Mouse (Mus musculus) midbrain, embryonic 16.5 days (tissue): ENCODE data around the gene Calr4. TPM values are rescaled to one million over a fixed set of nuclear protein-coding genes. Genes with fewer than 3 reads are reported as not detected.

ENCODE experiments used
- ATAC-seq: fragments of 200-750 bp; cut with Nextera tagmentation; 2 replicates; pipeline ENCODE4 v1.8.0; 2017; ENCODE audit warnings: moderate TSS enrichment
- H3K27ac ChIP-seq: fragments of 300-500 bp; sonication (generic); 2 replicates; pipeline ENCODE4 v1.5.1; 2014; ENCODE audit warnings: mild to moderate bottlenecking, low read length, mixed read lengths
- H3K27me3 ChIP-seq: fragments of 300-500 bp; sonication (generic); 2 replicates; pipeline ENCODE4 v1.6.1; 2014; ENCODE audit warnings: low read depth, low read length, mixed read lengths; ENCODE audit not compliant: control insufficient read depth, insufficient read depth
- H3K36me3 ChIP-seq: fragments of 300-500 bp; sonication (generic); 2 replicates; pipeline ENCODE4 v1.6.1; 2014; ENCODE audit warnings: mild to moderate bottlenecking, low read length, moderate library complexity, mixed read lengths; ENCODE audit not compliant: control insufficient read depth, insufficient read depth
- H3K4me1 ChIP-seq: fragments of 300-500 bp; sonication (generic); 2 replicates; pipeline ENCODE4 v1.6.1; 2014; ENCODE audit warnings: mild to moderate bottlenecking, low read length, mixed read lengths; ENCODE audit not compliant: control insufficient read depth, insufficient read depth
- H3K4me2 ChIP-seq: fragments of 300-500 bp; sonication (generic); 2 replicates; pipeline ENCODE4 v1.6.1; 2014; ENCODE audit warnings: mild to moderate bottlenecking, low read length, mixed read lengths
- H3K4me3 ChIP-seq: fragments of 300-500 bp; sonication (generic); 2 replicates; pipeline ENCODE4 v1.5.1; 2014; ENCODE audit warnings: low read depth, mild to moderate bottlenecking, low read length, moderate library complexity, mixed read lengths
- H3K9ac ChIP-seq: fragments of 300-500 bp; sonication (generic); 2 replicates; pipeline ENCODE4 v1.6.1; 2014; ENCODE audit warnings: low read depth, low read length, mixed read lengths
- H3K9me3 ChIP-seq: fragments of 300-500 bp; sonication (generic); replicated peaks from 2 replicates; pipeline ENCODE4 v1.6.1; 2014; ENCODE audit warnings: mild to moderate bottlenecking, low read length, mixed read lengths; ENCODE audit not compliant: control insufficient read depth, poor library complexity, severe bottlenecking
- WGBS: fragments of 180-500 bp; shearing (Covaris S2); extraction: QIAGEN DNeasy Blood & Tissue Kit; methylation state at CpG from one replicate; pipeline ENCODE4 v1.1.7; 2014; 5-methylcytosine and 5-hydroxymethylcytosine counted together
- polyA plus RNA-seq: library from polyadenylated mRNA; unstranded; fragments of >200 nt; fragmentation: Nextera tagmentation; extraction: Ambion mirVana; gene quantifications from 2 replicates; pipeline ENCODE4 v1.2.1, GENCODE M21; 2015

Gene Calr4
- polyA plus RNA-seq, 1 experiment from 2014 or later: 0.62 TPM

- ATAC-seq: no peak
- no peaks in the 10 kb centered on the region for H3K36me3 ChIP-seq
Observed at GRCm38 (mm10) chr4:109204416-109204815, 29.9 kb upstream of the Calr4 start.

GRCm38 (mm10) chr4:109207524-109207923, 26.8 kb upstream of the Calr4 start:
- Histone ChIP-seq H3K27ac (no peak overlapping the region), H3K9me3 (no peaks in the 10 kb centered on the region), H3K4me2 (no peak overlapping the region), H3K27me3 (no peaks in the 10 kb centered on the region), H3K4me1 (peaks cover 1% of the 10 kb centered on the region; the same call in 1 of the 2 replicates), H3K4me3 (no peak overlapping the region), H3K36me3 (no peaks in the 10 kb centered on the region), H3K9ac (no peak overlapping the region)
- ATAC-seq: no peak
- 71% methylated on average over 5 of the region's 5 CpGs for WGBS

More at GRCm38 (mm10) chr4:109204416-109204815, 29.9 kb upstream of the Calr4 start:
- WGBS: 79% methylated on average over 1 of the region's 1 CpGs
- H3K4me1 ChIP-seq: peaks cover 17% of the 10 kb centered on the region
- no peaks in the 10 kb centered on the region for H3K9me3 ChIP-seq
- H3K9ac ChIP-seq: no peak overlapping the region
- no peak overlapping the region for H3K4me2 ChIP-seq
- H3K4me3 ChIP-seq: no peak overlapping the region
- H3K27me3 ChIP-seq: no peaks in the 10 kb centered on the region
- no peak overlapping the region for H3K27ac ChIP-seq

- Histone ChIP-seq H3K4me2 (no peak overlapping the region), H3K9ac (no peak overlapping the region), H3K4me3 (no peak overlapping the region), H3K36me3 (no peaks in the 10 kb centered on the region), H3K27ac (no peak overlapping the region), H3K4me1 (no peaks in the 10 kb centered on the region), H3K9me3 (no peaks in the 10 kb centered on the region), H3K27me3 (no peaks in the 10 kb centered on the region)
- WGBS: 65% methylated on average over 2 of the region's 2 CpGs
- no peak for ATAC-seq
Observed at GRCm38 (mm10) chr4:109210253-109210652, 24.0 kb upstream of the Calr4 start.

GRCm38 (mm10) chr4:109210881-109211280, 23.4 kb upstream of the Calr4 start:
- H3K27ac ChIP-seq: no peak overlapping the region
- H3K9ac ChIP-seq: no peak overlapping the region
- 59% methylated on average over 4 of the region's 4 CpGs for WGBS
- no peaks in the 10 kb centered on the region for H3K27me3 ChIP-seq
- no peak overlapping the region for H3K4me3 ChIP-seq
- no peak overlapping the region for H3K4me2 ChIP-seq
- no peaks in the 10 kb centered on the region for H3K36me3 ChIP-seq
- no peak for ATAC-seq
- H3K4me1 ChIP-seq: no peaks in the 10 kb centered on the region
- no peaks in the 10 kb centered on the region for H3K9me3 ChIP-seq

- no peak overlapping the region for H3K27ac ChIP-seq
- no peak for ATAC-seq
- H3K4me2 ChIP-seq: no peak overlapping the region
- H3K4me1 ChIP-seq: no peaks in the 10 kb centered on the region
- no peak overlapping the region for H3K9ac ChIP-seq
- H3K4me3 ChIP-seq: no peak overlapping the region
- no peaks in the 10 kb centered on the region for H3K27me3 ChIP-seq
- 79% methylated on average over 3 of the region's 3 CpGs for WGBS
- H3K36me3 ChIP-seq: no peaks in the 10 kb centered on the region
- H3K9me3 ChIP-seq: no peaks in the 10 kb centered on the region
Observed at GRCm38 (mm10) chr4:109213986-109214385, 20.3 kb upstream of the Calr4 start.

GRCm38 (mm10) chr4:109218008-109218407, 16.3 kb upstream of the Calr4 start:
- no peak for ATAC-seq
- no peak overlapping the region for H3K9ac ChIP-seq
- no peaks in the 10 kb centered on the region for H3K27me3 ChIP-seq
- no peaks in the 10 kb centered on the region for H3K4me1 ChIP-seq
- no peaks in the 10 kb centered on the region for H3K9me3 ChIP-seq
- no peak overlapping the region for H3K4me2 ChIP-seq
- H3K36me3 ChIP-seq: no peaks in the 10 kb centered on the region
- WGBS: 79% methylated on average over 7 of the region's 7 CpGs
- H3K27ac ChIP-seq: no peak overlapping the region
- no peak overlapping the region for H3K4me3 ChIP-seq

GRCm38 (mm10) chr4:109220441-109220940, 13.8 kb upstream of the Calr4 start:
- Histone ChIP-seq H3K4me3 (no peak overlapping the region), H3K9ac (no peak overlapping the region), H3K36me3 (no peaks in the 10 kb centered on the region), H3K9me3 (no peaks in the 10 kb centered on the region), H3K27me3 (no peaks in the 10 kb centered on the region), H3K27ac (no peak overlapping the region), H3K4me1 (no peaks in the 10 kb centered on the region), H3K4me2 (no peak overlapping the region)
- ATAC-seq: no peak
- WGBS: 73% methylated on average over 14 of the region's 14 CpGs

GRCm38 (mm10) chr4:109222001-109222400, 12.3 kb upstream of the Calr4 start:
- WGBS: 87% methylated on average over 3 of the region's 3 CpGs
- Histone ChIP-seq H3K4me3 (no peak overlapping the region), H3K36me3 (no peaks in the 10 kb centered on the region), H3K27ac (no peak overlapping the region), H3K4me2 (no peak overlapping the region), H3K9me3 (no peaks in the 10 kb centered on the region), H3K4me1 (no peaks in the 10 kb centered on the region), H3K9ac (no peak overlapping the region), H3K27me3 (no peaks in the 10 kb centered on the region)
- ATAC-seq: no peak

GRCm38 (mm10) chr4:109224762-109225552, 9.3 kb upstream of the Calr4 start:
- H3K27ac ChIP-seq: peak overlapping the region; percentile 13; the same call in 1 of the 2 replicates
- ATAC-seq: peak; percentile 95
- H3K9me3 ChIP-seq: no peaks in the 10 kb centered on the region
- WGBS: 32% methylated on average over 13 of the region's 13 CpGs
- H3K4me3 ChIP-seq: no peak overlapping the region
- no peak overlapping the region for H3K4me2 ChIP-seq
- no peaks in the 10 kb centered on the region for H3K4me1 ChIP-seq
- H3K9ac ChIP-seq: no peak overlapping the region
- H3K27me3 ChIP-seq: no peaks in the 10 kb centered on the region
- H3K36me3 ChIP-seq: no peaks in the 10 kb centered on the region
